Mouse (Mus musculus) stomach, embryonic 16.5 days (tissue): Measurements from ENCODE around the gene Rcc2. TPM values are rescaled to one million over a fixed set of nuclear protein-coding genes. Genes with fewer than 3 reads are reported as not detected.

Source experiments
- ATAC-seq: fragments of 200-750 bp; cut with Nextera tagmentation; 2 replicates; pipeline ENCODE4 v1.8.0; 2017; ENCODE audit warnings: moderate number of reproducible peaks, moderate TSS enrichment; ENCODE audit not compliant: insufficient read depth, low FRiP score
- H3K27ac ChIP-seq: fragments of 300-500 bp; sonication (generic); 2 replicates; pipeline ENCODE4 v1.5.1; 2014; ENCODE audit warnings: low read length
- H3K27me3 ChIP-seq: fragments of 300-500 bp; sonication (generic); 2 replicates; pipeline ENCODE4 v1.6.1; 2014; ENCODE audit warnings: low read length, control low read depth, mixed read lengths; ENCODE audit not compliant: control insufficient read depth, insufficient read depth
- H3K36me3 ChIP-seq: fragments of 300-500 bp; sonication (generic); 2 replicates; pipeline ENCODE4 v1.6.1; 2014; ENCODE audit warnings: low read length; ENCODE audit not compliant: control insufficient read depth, insufficient read depth
- H3K4me1 ChIP-seq: fragments of 300-500 bp; sonication (generic); 2 replicates; pipeline ENCODE4 v1.6.1; 2014; ENCODE audit warnings: low read length, control low read depth, mixed read lengths; ENCODE audit not compliant: control insufficient read depth, insufficient read depth
- H3K4me2 ChIP-seq: fragments of 300-500 bp; sonication (generic); 2 replicates; pipeline ENCODE4 v1.6.1; 2014; ENCODE audit warnings: low read depth, low read length, mixed read lengths
- H3K4me3 ChIP-seq: fragments of 300-500 bp; sonication (generic); replicated peaks from 2 replicates; pipeline ENCODE4 v1.5.1; 2014; ENCODE audit warnings: mild to moderate bottlenecking, low read length
- H3K9ac ChIP-seq: fragments of 300-500 bp; sonication (generic); 2 replicates; pipeline ENCODE4 v1.6.1; 2014; ENCODE audit warnings: low read length
- H3K9me3 ChIP-seq: fragments of 300-500 bp; sonication (generic); replicated peaks from 2 replicates; pipeline ENCODE4 v1.6.1; 2016; ENCODE audit warnings: low read length, control low read depth; ENCODE audit not compliant: control insufficient read depth
- WGBS: fragments of 180-500 bp; shearing (Covaris S2); extraction: QIAGEN DNeasy Blood & Tissue Kit; methylation state at CpG from one replicate; pipeline ENCODE4 v1.1.7; 2014; 5-methylcytosine and 5-hydroxymethylcytosine counted together
- polyA plus RNA-seq: library from polyadenylated mRNA; unstranded; fragments of >200 nt; fragmentation: Nextera tagmentation; extraction: Ambion mirVana; gene quantifications from 2 replicates; pipeline ENCODE4 v1.2.1, GENCODE M21; 2015

Rcc2 gene
- polyA plus RNA-seq, 1 experiment from 2014 or later, result 16.2 TPM

- WGBS, result 13% methylated on average over 8 of the region's 8 CpGs
- Histone ChIP-seq H3K27ac (peak overlapping the region; percentile 98; the same call in 1 of the 2 replicates), H3K4me3 (peak overlapping the region; percentile 85), H3K9me3 (no peaks in the 10 kb centered on the region), H3K4me1 (peaks cover 55% of the 10 kb centered on the region), H3K4me2 (peak overlapping the region; percentile 81), H3K9ac (peak overlapping the region; percentile 90), H3K27me3 (no peaks in the 10 kb centered on the region; the same call in 1 of the 2 replicates), H3K36me3 (no peaks in the 10 kb centered on the region; the same call in 1 of the 2 replicates)
- no peak for ATAC-seq
These were observed 3.3 kb downstream of the Rcc2 start for GRCm38 (mm10) chr4:140703636-140704035.

DNA sequence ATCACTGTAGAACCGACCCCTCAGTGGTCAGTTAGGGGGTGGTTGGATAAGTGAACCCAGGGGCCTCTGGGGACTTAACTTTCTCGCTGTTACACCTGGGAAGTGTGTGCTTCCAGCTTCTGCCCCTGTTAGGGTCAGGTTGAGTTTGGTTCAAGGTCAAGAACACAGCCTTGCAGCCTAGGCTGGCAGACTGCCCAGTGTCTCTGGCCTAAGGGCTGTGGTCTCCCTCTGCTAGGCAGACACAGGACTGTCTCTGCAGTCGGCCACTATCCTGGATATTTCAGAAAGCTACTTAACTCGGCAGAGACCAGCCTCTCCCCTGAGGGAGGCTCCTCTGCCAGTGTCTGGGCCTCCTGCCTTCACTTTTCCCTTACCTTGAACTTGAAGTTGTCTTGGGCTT, 3.8 kb downstream of the Rcc2 start:
- Histone ChIP-seq H3K4me3 (peak overlapping the region; percentile 85; the same call in 1 of the 2 replicates), H3K4me2 (peak overlapping the region; percentile 81), H3K4me1 (peaks cover 60% of the 10 kb centered on the region), H3K27me3 (no peaks in the 10 kb centered on the region; the same call in 1 of the 2 replicates), H3K9ac (peak overlapping the region; percentile 90), H3K36me3 (no peaks in the 10 kb centered on the region; the same call in 1 of the 2 replicates), H3K9me3 (no peaks in the 10 kb centered on the region), H3K27ac (no peak overlapping the region)
- 39% methylated on average over 4 of the region's 4 CpGs for WGBS
- ATAC-seq, result no peak

DNA sequence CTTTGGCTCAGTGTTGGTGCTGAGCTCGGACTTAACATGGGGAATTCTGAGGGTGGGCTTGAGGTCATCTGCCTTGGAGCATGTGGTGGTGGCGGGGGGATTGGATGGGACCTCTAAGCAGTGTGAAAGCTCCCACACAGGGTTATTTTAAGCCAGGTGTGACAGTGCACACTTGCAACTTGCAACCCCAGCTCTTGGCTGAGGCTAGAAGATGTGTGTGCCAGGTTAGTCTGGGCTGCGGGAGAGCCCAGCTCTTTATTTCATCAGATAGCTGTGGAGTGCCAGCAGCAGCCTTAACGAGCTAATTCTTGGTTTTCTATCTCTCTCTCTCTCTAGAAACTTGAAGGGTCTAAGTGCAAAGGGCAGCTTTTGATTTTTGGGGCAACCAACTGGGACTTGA, 7.3 kb downstream of the Rcc2 start:
- 68% methylated on average over 4 of the region's 4 CpGs for WGBS
- Histone ChIP-seq H3K27ac (peak overlapping the region; percentile 71), H3K9me3 (no peaks in the 10 kb centered on the region), H3K4me3 (no peak overlapping the region), H3K36me3 (peaks cover 17% of the 10 kb centered on the region), H3K27me3 (no peaks in the 10 kb centered on the region), H3K4me2 (no peak overlapping the region; the same call in 1 of the 2 replicates), H3K9ac (peak overlapping the region; percentile 29; the same call in 1 of the 2 replicates), H3K4me1 (peaks cover 54% of the 10 kb centered on the region)
- no peak for ATAC-seq

DNA sequence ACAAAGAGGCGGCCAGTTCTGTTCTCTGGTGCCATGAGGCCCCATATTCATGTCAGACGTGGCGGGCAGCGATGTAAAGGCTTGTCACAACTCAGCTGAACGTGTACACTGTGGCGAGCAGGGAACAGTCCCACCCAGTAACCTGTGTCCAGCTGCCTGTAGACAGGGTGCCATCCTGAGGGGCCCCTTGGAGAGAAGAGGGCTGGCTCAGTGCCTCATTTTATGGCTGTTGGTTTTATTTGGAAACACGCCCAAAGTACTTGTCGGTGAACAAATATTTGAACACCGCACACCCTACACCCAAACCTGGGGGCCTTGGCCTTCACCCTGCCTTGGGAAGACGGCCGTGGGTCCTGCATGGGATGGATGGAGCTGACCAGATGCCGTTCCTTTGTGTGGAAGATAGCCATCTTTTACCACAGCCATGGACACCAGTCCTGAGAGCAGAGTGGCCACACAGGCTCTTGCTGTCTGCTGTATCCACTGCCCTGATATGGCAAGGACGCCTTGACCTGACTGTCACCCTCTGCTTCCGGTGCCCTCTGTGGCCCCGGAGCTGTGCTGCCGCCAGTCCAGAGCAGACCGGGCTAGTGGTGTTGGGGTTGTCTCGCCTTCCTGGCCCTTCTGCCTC, 8.1 kb downstream of the Rcc2 start:
- no peak overlapping the region for H3K4me3 ChIP-seq
- WGBS, result 61% methylated on average over 18 of the region's 18 CpGs
- no peaks in the 10 kb centered on the region for H3K27me3 ChIP-seq
- no peak overlapping the region; the same call in 1 of the 2 replicates for H3K4me2 ChIP-seq
- no peaks in the 10 kb centered on the region for H3K9me3 ChIP-seq
- peaks cover 58% of the 10 kb centered on the region for H3K4me1 ChIP-seq
- H3K9ac ChIP-seq, result no peak overlapping the region; the same call in 1 of the 2 replicates
- ATAC-seq, result peak; percentile 72; the same call in 1 of the 2 replicates
- peak overlapping the region; percentile 71 for H3K27ac ChIP-seq
- peaks cover 20% of the 10 kb centered on the region for H3K36me3 ChIP-seq

GRCm38 (mm10) chr4:140709111-140709510, 8.8 kb downstream of the Rcc2 start:
- H3K4me1 ChIP-seq, result peaks cover 56% of the 10 kb centered on the region
- H3K9ac ChIP-seq, result no peak overlapping the region
- H3K27me3 ChIP-seq, result no peaks in the 10 kb centered on the region
- no peak overlapping the region for H3K4me3 ChIP-seq
- H3K9me3 ChIP-seq, result no peaks in the 10 kb centered on the region
- no peak for ATAC-seq
- peaks cover 22% of the 10 kb centered on the region for H3K36me3 ChIP-seq
- H3K27ac ChIP-seq, result no peak overlapping the region
- WGBS, result 78% methylated on average over 7 of the region's 7 CpGs
- H3K4me2 ChIP-seq, result no peak overlapping the region

- H3K4me2 ChIP-seq, result no peak overlapping the region
- 84% methylated on average over 10 of the region's 10 CpGs for WGBS
- H3K9me3 ChIP-seq, result no peaks in the 10 kb centered on the region
- H3K27me3 ChIP-seq, result no peaks in the 10 kb centered on the region
- no peak overlapping the region for H3K27ac ChIP-seq
- no peak overlapping the region for H3K9ac ChIP-seq
- no peak for ATAC-seq
- H3K4me1 ChIP-seq, result peaks cover 57% of the 10 kb centered on the region
- peaks cover 26% of the 10 kb centered on the region for H3K36me3 ChIP-seq
- H3K4me3 ChIP-seq, result no peak overlapping the region
These were observed 9.3 kb downstream of the Rcc2 start for GRCm38 (mm10) chr4:140709617-140710016.

- Histone ChIP-seq H3K4me1 (peaks cover 51% of the 10 kb centered on the region), H3K36me3 (peaks cover 33% of the 10 kb centered on the region)
- WGBS, result 80% methylated on average over 10 of the region's 10 CpGs
These were observed 10.4 kb downstream of the Rcc2 start for GRCm38 (mm10) chr4:140710781-140711180.

DNA sequence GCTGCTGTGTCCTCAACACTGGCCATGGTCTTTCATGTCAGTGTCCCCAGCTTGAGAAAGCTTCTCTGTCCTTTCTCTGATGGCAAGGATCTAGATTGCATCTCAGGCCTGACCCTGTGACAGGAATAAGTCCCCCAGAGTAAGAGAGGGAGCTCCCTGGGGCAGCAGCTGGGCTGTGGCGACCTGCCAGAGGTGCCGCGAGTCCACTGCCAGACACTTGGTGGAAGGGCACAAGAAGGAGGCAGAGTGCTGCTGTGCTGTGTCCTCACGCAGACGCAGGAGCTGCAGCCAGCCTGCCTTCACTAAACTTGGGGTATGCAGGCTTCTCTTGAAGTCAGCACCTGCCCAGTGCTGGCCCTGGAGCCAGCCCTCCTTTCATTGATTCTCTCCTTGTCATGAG, 11.0 kb downstream of the Rcc2 start:
- H3K4me2 ChIP-seq, result no peak overlapping the region
- no peak overlapping the region for H3K9ac ChIP-seq
- H3K4me1 ChIP-seq, result peaks cover 48% of the 10 kb centered on the region
- no peak overlapping the region for H3K4me3 ChIP-seq
- 73% methylated on average over 5 of the region's 5 CpGs for WGBS
- peaks cover 36% of the 10 kb centered on the region for H3K36me3 ChIP-seq
- no peak for ATAC-seq
- H3K27ac ChIP-seq, result no peak overlapping the region
- H3K27me3 ChIP-seq, result no peaks in the 10 kb centered on the region
- H3K9me3 ChIP-seq, result no peaks in the 10 kb centered on the region

More at GRCm38 (mm10) chr4:140710781-140711180, 10.4 kb downstream of the Rcc2 start:
- no peak for ATAC-seq
- Histone ChIP-seq H3K27ac (no peak overlapping the region), H3K27me3 (no peaks in the 10 kb centered on the region), H3K4me2 (no peak overlapping the region), H3K9ac (no peak overlapping the region), H3K9me3 (no peaks in the 10 kb centered on the region), H3K4me3 (no peak overlapping the region)

DNA sequence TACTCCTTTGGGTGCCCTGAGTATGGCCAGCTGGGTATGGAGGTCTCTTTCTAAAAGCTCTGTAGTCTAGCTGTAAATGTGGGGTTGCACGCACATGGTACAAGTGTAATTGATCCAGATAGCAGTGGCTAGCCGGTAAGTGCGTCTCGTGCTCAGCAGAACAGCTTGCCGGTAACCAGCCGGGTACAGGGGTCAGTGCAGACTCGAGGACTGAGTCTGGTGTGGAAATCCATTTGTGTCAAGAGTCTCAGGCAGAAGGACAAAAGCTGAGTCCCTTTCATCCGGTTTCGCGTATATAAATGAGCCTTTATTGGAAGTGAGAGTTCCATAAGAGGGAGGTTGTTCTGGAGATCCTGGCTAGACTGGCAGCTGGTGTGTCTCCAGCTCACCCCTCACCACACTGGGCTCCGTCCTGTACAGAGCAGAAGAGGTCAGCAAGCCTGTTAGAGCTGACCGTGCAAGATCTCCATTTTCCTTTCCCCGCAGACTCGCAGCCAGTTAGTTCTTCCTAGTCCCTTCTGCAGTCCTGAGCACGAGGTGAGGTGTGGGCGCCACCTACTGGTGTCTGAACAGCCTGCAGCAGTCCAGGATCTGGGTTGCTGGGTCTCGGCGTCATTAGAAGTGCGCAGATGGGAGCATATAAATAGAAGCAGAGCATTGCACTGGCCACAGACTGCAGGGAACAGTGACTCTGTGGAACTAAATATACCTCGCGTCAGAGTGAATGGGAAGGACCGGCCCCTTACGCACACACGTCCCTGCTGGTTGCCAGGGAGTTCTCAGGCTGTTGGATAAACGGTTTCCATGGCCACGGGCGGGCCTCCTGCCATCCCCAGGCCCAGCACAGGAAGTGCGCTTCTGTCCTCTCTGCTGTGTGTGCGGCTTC, 13.4 kb downstream of the Rcc2 start:
- Histone ChIP-seq H3K27ac (peak overlapping the region; percentile 57), H3K4me3 (no peak overlapping the region), H3K36me3 (peaks cover 53% of the 10 kb centered on the region), H3K9me3 (no peaks in the 10 kb centered on the region), H3K27me3 (no peaks in the 10 kb centered on the region), H3K4me1 (peaks cover 26% of the 10 kb centered on the region), H3K9ac (peak overlapping the region; percentile 46; the same call in 1 of the 2 replicates), H3K4me2 (no peak overlapping the region)
- WGBS, result 39% methylated on average over 29 of the region's 29 CpGs
- peak; percentile 86 for ATAC-seq
